Comparison of ENCODE assay signal across 8 mouse cellular contexts in the genomic region with DNA sequence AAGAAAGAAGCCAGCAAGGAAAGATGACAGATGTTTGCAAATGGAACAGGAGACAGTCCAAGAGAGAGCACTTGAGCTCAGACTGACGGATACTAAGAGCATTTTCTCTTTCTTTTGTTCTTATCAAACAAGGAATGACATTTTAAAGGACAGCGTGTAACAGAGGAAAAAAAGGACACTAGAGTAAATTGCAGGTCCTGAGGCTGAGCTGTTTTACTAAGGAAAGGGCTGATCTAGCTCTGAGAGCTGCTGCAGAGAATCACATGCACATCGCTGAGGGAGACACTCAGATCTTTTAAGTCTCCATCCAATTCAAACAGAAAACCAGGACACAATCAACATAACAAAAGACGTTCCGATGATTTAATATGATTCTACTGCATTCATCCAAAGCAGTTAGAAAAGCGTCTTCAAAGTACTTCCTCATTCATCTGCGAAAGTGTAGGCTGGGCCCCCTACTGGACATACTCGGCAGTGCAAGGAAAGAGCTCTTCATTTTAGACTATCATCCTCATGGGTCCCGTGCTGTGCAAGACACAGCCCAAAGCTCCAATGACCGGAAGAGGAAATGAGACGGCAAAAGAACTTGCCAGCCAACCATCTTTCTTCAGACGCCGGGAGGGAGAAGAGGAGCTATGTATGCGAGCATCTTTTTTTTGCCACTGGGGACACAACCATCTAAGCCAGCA.
DNase-seq lines count a peak whose midpoint lies in the region; ATAC-seq lines count a peak whose summit lies in the region.

No protein-coding gene starts in this region.

- H3K4me2 ChIP-seq in forebrain, embryonic 14.5 days (ENCODE audit: low read length), result peak overlapping the region; percentile 12; the same call in 1 of the 2 replicates

- H3K27me3 ChIP-seq in forebrain, embryonic 14.5 days (replicated peaks; ENCODE audit: control insufficient read depth, insufficient read depth, low read length), result no peaks in the 10 kb centered on the region
- H3K27me3 ChIP-seq in hindbrain, embryonic 10.5 days (ENCODE audit: insufficient read depth, poor library complexity, severe bottlenecking), result no peaks in the 10 kb centered on the region

- no peaks in the 10 kb centered on the region for H3K4me1 ChIP-seq in forebrain, embryonic 14.5 days (ENCODE audit: control insufficient read depth, insufficient read depth, low read length)
- no peaks in the 10 kb centered on the region; the same call in 1 of the 2 replicates for H3K4me1 ChIP-seq in hindbrain, embryonic 10.5 days (replicated peaks)

- no peaks in the 10 kb centered on the region for H3K36me3 ChIP-seq in forebrain, embryonic 14.5 days (ENCODE audit: control insufficient read depth, insufficient read depth, low read length)
- no peaks in the 10 kb centered on the region for H3K36me3 ChIP-seq in hindbrain, embryonic 10.5 days

- peak; percentile 86 for ATAC-seq in cerebellum, adult (ENCODE audit: insufficient number of reproducible peaks, low FRiP score, low TSS enrichment)
- ATAC-seq in forebrain, embryonic 14.5 days, result peak; percentile 60; the same call in 1 of the 2 replicates

- no peaks in the 10 kb centered on the region for H3K9me3 ChIP-seq in forebrain, embryonic 14.5 days (replicated peaks; ENCODE audit: control insufficient read depth, low read length)
- no peaks in the 10 kb centered on the region for H3K9me3 ChIP-seq in hindbrain, embryonic 10.5 days

- no peak overlapping the region for H3K4me3 ChIP-seq in forebrain, embryonic 14.5 days (ENCODE audit: low read depth, low read length)
- H3K4me3 ChIP-seq in hindbrain, embryonic 10.5 days, result 0 out of 2 replicates have a peak overlapping the region, but pooled peaks have one; percentile 21

- peak; percentile 56 for DNase-seq in Muller cell, postnatal 12 days (ENCODE audit: inconsistent ontology term)
- DNase-seq in forebrain, embryonic 14.5 days (ENCODE audit: low spot score), result peak; percentile 85
- DNase-seq in hindbrain, embryonic 10.5 days (ENCODE audit: low spot score), result peak; percentile 77
- DNase-seq in layer of hippocampus, postnatal 10 days (ENCODE audit: low spot score in 2 of 2), result peak; percentile 87 to 89
- DNase-seq in lung, postnatal 14 days, result peak; percentile 66
- DNase-seq in right cerebral cortex, adult 18-20 months, result peak; percentile 78
- DNase-seq in natural killer cell, adult 2 months (ENCODE audit: low spot score in 2 of 2), result no peak

- no peak overlapping the region for H3K9ac ChIP-seq in forebrain, embryonic 14.5 days (ENCODE audit: low read length)

- WGBS in forebrain, embryonic 14.5 days, result 34% methylated on average over 14 of the region's 14 CpGs
- 37% methylated on average over 14 of the region's 14 CpGs for WGBS in hindbrain, embryonic 10.5 days

- H3K27ac ChIP-seq in forebrain, embryonic 14.5 days (ENCODE audit: low read depth, low read length), result no peak overlapping the region
- no peak overlapping the region for H3K27ac ChIP-seq in hindbrain, embryonic 10.5 days

Comparison
In these comparisons a context has a peak if more than half of its experiments do, and no peak if none do; other contexts are left out.
1. DNase-seq: peak in Muller cell, postnatal 12 days (single experiment), forebrain, embryonic 14.5 days (single experiment), hindbrain, embryonic 10.5 days (single experiment), layer of hippocampus, postnatal 10 days (2 of 2), lung, postnatal 14 days (single experiment) and right cerebral cortex, adult 18-20 months (single experiment); none in natural killer cell, adult 2 months (0 of 2).